Mouse (Mus musculus) MEL (cell line): ENCODE measurements around the gene Gm3415.

ENCODE experiments used
- CHD2 ChIP-seq: IDR thresholded peaks from 2 replicates; pipeline ENCODE4 v1.6.1; 2011; ENCODE audit warnings: low read length, improper control_type of control experiment
- CTCF ChIP-seq, 3 experiments: IDR thresholded peaks in 2 of 3; conservative IDR thresholded peaks in 1 of 3; 2 replicates each; pipeline ENCODE4 v1.5.1; 2011 to 2012; ENCODE audit warnings: low read length in 3 of 3, low read depth in 2 of 3, mild to moderate bottlenecking in 2 of 3, improper control_type of control experiment in 1 of 3, inconsistent platforms in 1 of 3, mixed read lengths in 1 of 3, moderate library complexity in 1 of 3; ENCODE audit not compliant: control insufficient read depth in 1 of 3, insufficient read depth in 1 of 3, poor library complexity in 1 of 3, severe bottlenecking in 1 of 3
- E2F4 ChIP-seq: IDR thresholded peaks from 2 replicates; pipeline ENCODE4 v1.6.1; 2011; ENCODE audit warnings: low read depth, low read length, improper control_type of control experiment, borderline replicate concordance
- EP300 ChIP-seq, 2 experiments: IDR thresholded peaks; 2 replicates each; pipeline ENCODE4 v1.6.1; 2011; ENCODE audit warnings: improper control_type of control experiment in 2 of 2, low read length in 2 of 2, low read depth in 1 of 2, mild to moderate bottlenecking in 1 of 2
- HCFC1 ChIP-seq: IDR thresholded peaks from 2 replicates; pipeline ENCODE4 v1.6.1; 2012; ENCODE audit warnings: low read depth, mild to moderate bottlenecking, inconsistent platforms, low read length, improper control_type of control experiment, moderate library complexity
- MYC ChIP-seq: IDR thresholded peaks from 2 replicates; pipeline ENCODE4 v1.6.1; 2011; ENCODE audit warnings: low read depth, mild to moderate bottlenecking, low read length, improper control_type of control experiment, moderate library complexity
- NRF1 ChIP-seq: IDR thresholded peaks from 2 replicates; pipeline ENCODE4 v1.6.1; 2014; ENCODE audit warnings: low read depth, mild to moderate bottlenecking, inconsistent platforms, low read length, improper control_type of control experiment, moderate library complexity; ENCODE audit not compliant: poor library complexity, insufficient read depth, severe bottlenecking
- POLR2A ChIP-seq, 2 experiments: IDR thresholded peaks; 2 replicates each; pipeline ENCODE4 v1.6.1; 2011 to 2012; ENCODE audit warnings: low read length in 2 of 2, mild to moderate bottlenecking in 2 of 2, control low read depth in 1 of 2, improper control_type of control experiment in 1 of 2, low read depth in 1 of 2, moderate library complexity in 1 of 2; ENCODE audit not compliant: control insufficient read depth in 1 of 2, insufficient read depth in 1 of 2, poor library complexity in 1 of 2
- POLR2AphosphoS2 ChIP-seq: IDR thresholded peaks from 2 replicates; pipeline ENCODE4 v1.6.1; 2011; ENCODE audit warnings: low read length, improper control_type of control experiment
- RAD21 ChIP-seq: IDR thresholded peaks from 2 replicates; pipeline ENCODE4 v1.6.1; 2011; ENCODE audit warnings: mild to moderate bottlenecking, low read depth, low read length, improper control_type of control experiment
- RCOR1 ChIP-seq: IDR thresholded peaks from 2 replicates; pipeline ENCODE4 v1.6.1; 2012; ENCODE audit warnings: low read depth, mild to moderate bottlenecking, inconsistent platforms, low read length, improper control_type of control experiment
- SIN3A ChIP-seq: IDR thresholded peaks from 2 replicates; pipeline ENCODE4 v1.6.1; 2012; ENCODE audit warnings: low read length, improper control_type of control experiment, inconsistent platforms
- TAL1 ChIP-seq: IDR thresholded peaks from 2 replicates; pipeline ENCODE4 v1.6.1; 2012; ENCODE audit warnings: mild to moderate bottlenecking, inconsistent platforms, low read length, moderate library complexity, mixed read lengths

- no peak for TF ChIP-seq NRF1
- TF ChIP-seq TAL1, result no peak
- no peak for TF ChIP-seq CTCF (IDR thresholded peaks at IDR 0.05 in 2 of 3, conservative IDR thresholded peaks at IDR 0.05 in 1 of 3; ENCODE audit: control insufficient read depth in 1 of 3, insufficient read depth in 1 of 3, low read depth in 2 of 3, low read length in 3 of 3, poor library complexity in 1 of 3, severe bottlenecking in 1 of 3)
- TF ChIP-seq HCFC1, result no peak
- no peak for TF ChIP-seq POLR2A (IDR thresholded peaks at IDR 0.05; ENCODE audit: control insufficient read depth in 1 of 2, insufficient read depth in 1 of 2, low read depth in 1 of 2, low read length in 2 of 2, poor library complexity in 1 of 2)
- no peak for TF ChIP-seq EP300 (IDR thresholded peaks at IDR 0.05; ENCODE audit: low read depth in 1 of 2, low read length in 2 of 2)
- TF ChIP-seq RCOR1, result no peak
- TF ChIP-seq MYC, result no peak
- no peak for TF ChIP-seq RAD21
- no peak for TF ChIP-seq E2F4
- no peak for TF ChIP-seq SIN3A
- no peak for TF ChIP-seq CHD2
- TF ChIP-seq POLR2AphosphoS2, result no peak
These were observed 40.9 kb downstream of the Gm3415 start for GRCm38 (mm10) chr5:146596612-146597502.
